Mouse (Mus musculus) hindbrain, embryonic 12.5 days (tissue): ENCODE results near the gene Mark3. TPM values are rescaled to one million over a fixed set of nuclear protein-coding genes. Genes with fewer than 3 reads are reported as not detected.

ENCODE experiments used
- ATAC-seq: fragments of 200-750 bp; cut with Nextera tagmentation; 2 replicates; pipeline ENCODE4 v1.8.0; 2017; ENCODE audit warnings: moderate TSS enrichment; ENCODE audit not compliant: low FRiP score
- H3K27ac ChIP-seq: fragments of 300-500 bp; sonication (generic); 2 replicates; pipeline ENCODE4 v1.5.1; 2016; ENCODE audit warnings: mild to moderate bottlenecking
- H3K27me3 ChIP-seq: fragments of 300-500 bp; sonication (generic); 2 replicates; pipeline ENCODE4 v1.6.1; 2016; ENCODE audit warnings: mild to moderate bottlenecking
- H3K36me3 ChIP-seq: fragments of 300-500 bp; sonication (generic); 2 replicates; pipeline ENCODE4 v1.6.1; 2016; ENCODE audit warnings: mild to moderate bottlenecking
- H3K4me1 ChIP-seq: fragments of 300-500 bp; sonication (generic); 2 replicates; pipeline ENCODE4 v1.6.1; 2016
- H3K4me2 ChIP-seq: fragments of 300-500 bp; sonication (generic); replicated peaks from 2 replicates; pipeline ENCODE4 v1.6.1; 2016; ENCODE audit warnings: mild to moderate bottlenecking
- H3K4me3 ChIP-seq: fragments of 300-500 bp; sonication (generic); 2 replicates; pipeline ENCODE4 v1.5.1; 2016; ENCODE audit warnings: mild to moderate bottlenecking
- H3K9ac ChIP-seq: fragments of 300-500 bp; sonication (generic); 2 replicates; pipeline ENCODE4 v1.6.1; 2016; ENCODE audit warnings: mild to moderate bottlenecking, moderate library complexity
- H3K9me3 ChIP-seq: fragments of 300-500 bp; sonication (generic); replicated peaks from 2 replicates; pipeline ENCODE4 v1.6.1; 2016; ENCODE audit warnings: mild to moderate bottlenecking
- WGBS: fragments of 180-500 bp; shearing (Covaris S2); methylation state at CpG from one replicate; pipeline ENCODE4 v1.1.7; 2016; 5-methylcytosine and 5-hydroxymethylcytosine counted together
- polyA plus RNA-seq: library from polyadenylated mRNA; unstranded; fragments of >200 nt; fragmentation: Nextera tagmentation; extraction: Ambion mirVana; gene quantifications from 2 replicates; pipeline ENCODE4 v1.2.1, GENCODE M21; 2016

The Mark3 gene
- polyA plus RNA-seq, 1 experiment from 2014 or later: 80.7 TPM

- no peaks in the 10 kb centered on the region for H3K4me1 ChIP-seq
Measured at GRCm38 (mm10) chr12:111598902-111599301, 24.6 kb downstream of the Mark3 start.

GRCm38 (mm10) chr12:111599640-111600039 lies 25.3 kb downstream of the Mark3 start:
- H3K4me2 ChIP-seq: no peak overlapping the region
- no peak overlapping the region for H3K27ac ChIP-seq
- no peaks in the 10 kb centered on the region for H3K27me3 ChIP-seq
- no peaks in the 10 kb centered on the region for H3K9me3 ChIP-seq
- H3K36me3 ChIP-seq: peaks cover 57% of the 10 kb centered on the region
- no peak for ATAC-seq
- WGBS: 96% methylated on average over 5 of the region's 5 CpGs
- no peak overlapping the region for H3K9ac ChIP-seq
- no peaks in the 10 kb centered on the region for H3K4me1 ChIP-seq
- H3K4me3 ChIP-seq: no peak overlapping the region

More at GRCm38 (mm10) chr12:111598902-111599301, 24.6 kb downstream of the Mark3 start:
- WGBS: 100% methylated on average over 1 of the region's 1 CpGs
- no peak overlapping the region for H3K9ac ChIP-seq
- H3K36me3 ChIP-seq: peaks cover 60% of the 10 kb centered on the region
- no peaks in the 10 kb centered on the region for H3K27me3 ChIP-seq
- no peak overlapping the region for H3K27ac ChIP-seq
- no peak for ATAC-seq
- no peak overlapping the region for H3K4me3 ChIP-seq
- H3K4me2 ChIP-seq: no peak overlapping the region
- H3K9me3 ChIP-seq: no peaks in the 10 kb centered on the region

- 82% methylated on average over 3 of the region's 3 CpGs for WGBS
- no peaks in the 10 kb centered on the region for H3K4me1 ChIP-seq
- H3K9me3 ChIP-seq: no peaks in the 10 kb centered on the region
- no peak overlapping the region for H3K27ac ChIP-seq
- no peak overlapping the region for H3K9ac ChIP-seq
- H3K27me3 ChIP-seq: no peaks in the 10 kb centered on the region
- no peak for ATAC-seq
- no peak overlapping the region for H3K4me2 ChIP-seq
- H3K4me3 ChIP-seq: no peak overlapping the region
- H3K36me3 ChIP-seq: peaks cover 39% of the 10 kb centered on the region
Measured at GRCm38 (mm10) chr12:111603871-111604270, 29.5 kb downstream of the Mark3 start.

- Histone ChIP-seq H3K27ac (no peak overlapping the region), H3K4me1 (no peaks in the 10 kb centered on the region), H3K4me2 (no peak overlapping the region), H3K9ac (no peak overlapping the region), H3K9me3 (no peaks in the 10 kb centered on the region), H3K36me3 (peaks cover 30% of the 10 kb centered on the region), H3K27me3 (no peaks in the 10 kb centered on the region), H3K4me3 (no peak overlapping the region)
- no peak for ATAC-seq
- WGBS: 98% methylated on average over 2 of the region's 2 CpGs
Measured at GRCm38 (mm10) chr12:111605619-111606018, 31.3 kb downstream of the Mark3 start.

- H3K4me3 ChIP-seq: no peak overlapping the region
- H3K9ac ChIP-seq: no peak overlapping the region
- peaks cover 42% of the 10 kb centered on the region for H3K36me3 ChIP-seq
- WGBS: 52% methylated on average over 5 of the region's 5 CpGs
- no peak overlapping the region for H3K27ac ChIP-seq
- H3K9me3 ChIP-seq: no peaks in the 10 kb centered on the region
- H3K4me1 ChIP-seq: no peaks in the 10 kb centered on the region
- H3K27me3 ChIP-seq: no peaks in the 10 kb centered on the region
- no peak for ATAC-seq
- H3K4me2 ChIP-seq: no peak overlapping the region
Measured at GRCm38 (mm10) chr12:111608015-111608414, 33.7 kb downstream of the Mark3 start.

- H3K27ac ChIP-seq: no peak overlapping the region
- WGBS: 93% methylated on average over 5 of the region's 5 CpGs
- ATAC-seq: no peak
- no peaks in the 10 kb centered on the region for H3K4me1 ChIP-seq
- no peaks in the 10 kb centered on the region for H3K27me3 ChIP-seq
- no peak overlapping the region for H3K9ac ChIP-seq
- no peaks in the 10 kb centered on the region for H3K9me3 ChIP-seq
- H3K4me2 ChIP-seq: no peak overlapping the region
- peaks cover 46% of the 10 kb centered on the region for H3K36me3 ChIP-seq
- H3K4me3 ChIP-seq: no peak overlapping the region
Measured at GRCm38 (mm10) chr12:111614475-111615141, 40.3 kb downstream of the Mark3 start.

- Histone ChIP-seq H3K4me2 (no peak overlapping the region), H3K4me3 (no peak overlapping the region), H3K36me3 (peaks cover 56% of the 10 kb centered on the region), H3K9me3 (no peaks in the 10 kb centered on the region), H3K27me3 (no peaks in the 10 kb centered on the region), H3K27ac (no peak overlapping the region), H3K4me1 (no peaks in the 10 kb centered on the region), H3K9ac (no peak overlapping the region)
- no peak for ATAC-seq
- WGBS: 93% methylated on average over 7 of the region's 7 CpGs
Measured at GRCm38 (mm10) chr12:111618266-111618665, 43.9 kb downstream of the Mark3 start.

GRCm38 (mm10) chr12:111648061-111648645 lies 73.8 kb downstream of the Mark3 start:
- no peak overlapping the region for H3K4me2 ChIP-seq
- no peak overlapping the region for H3K4me3 ChIP-seq
- peaks cover 88% of the 10 kb centered on the region for H3K36me3 ChIP-seq
- H3K27ac ChIP-seq: peak overlapping the region; percentile 12; the same call in 1 of the 2 replicates
- ATAC-seq: peak; percentile 58
- H3K9ac ChIP-seq: no peak overlapping the region
- 60% methylated on average over 6 of the region's 6 CpGs for WGBS
- H3K27me3 ChIP-seq: no peaks in the 10 kb centered on the region
- H3K4me1 ChIP-seq: no peaks in the 10 kb centered on the region
- H3K9me3 ChIP-seq: no peaks in the 10 kb centered on the region

GRCm38 (mm10) chr12:111652953-111653352 lies 78.6 kb downstream of the Mark3 start:
- H3K9ac ChIP-seq: no peak overlapping the region
- no peak overlapping the region for H3K4me2 ChIP-seq
- no peaks in the 10 kb centered on the region for H3K9me3 ChIP-seq
- no peak for ATAC-seq
- no peak overlapping the region for H3K4me3 ChIP-seq
- H3K27me3 ChIP-seq: no peaks in the 10 kb centered on the region
- 0 out of 2 replicates have a peak, but pooled peaks cover 3% of the 10 kb centered on the region for H3K4me1 ChIP-seq
- 85% methylated on average over 3 of the region's 3 CpGs for WGBS
- H3K36me3 ChIP-seq: peaks cover 81% of the 10 kb centered on the region
- no peak overlapping the region for H3K27ac ChIP-seq

- Histone ChIP-seq H3K36me3 (peaks cover 80% of the 10 kb centered on the region), H3K9ac (no peak overlapping the region), H3K27ac (no peak overlapping the region), H3K4me1 (0 out of 2 replicates have a peak, but pooled peaks cover 3% of the 10 kb centered on the region), H3K4me2 (no peak overlapping the region), H3K27me3 (no peaks in the 10 kb centered on the region), H3K9me3 (no peaks in the 10 kb centered on the region), H3K4me3 (no peak overlapping the region)
- peak; percentile 19; the same call in 1 of the 2 replicates for ATAC-seq
- 36% methylated on average over 3 of the region's 3 CpGs for WGBS
Measured at GRCm38 (mm10) chr12:111653434-111653833, 79.1 kb downstream of the Mark3 start.

GRCm38 (mm10) chr12:111655695-111656094 lies 81.4 kb downstream of the Mark3 start:
- 93% methylated on average over 11 of the region's 11 CpGs for whole genome bisulfite sequencing
- peaks cover 71% of the 10 kb centered on the region for H3K36me3 ChIP-seq

GRCm38 (mm10) chr12:111659331-111659730 lies 85.0 kb downstream of the Mark3 start:
- peaks cover 60% of the 10 kb centered on the region for H3K36me3 ChIP-seq
- no peak for ATAC-seq
- no peak overlapping the region for H3K4me2 ChIP-seq
- H3K9ac ChIP-seq: no peak overlapping the region
- no peak overlapping the region for H3K4me3 ChIP-seq
- 95% methylated on average over 4 of the region's 4 CpGs for WGBS
- no peaks in the 10 kb centered on the region for H3K27me3 ChIP-seq
- H3K27ac ChIP-seq: no peak overlapping the region
- no peaks in the 10 kb centered on the region for H3K9me3 ChIP-seq
- H3K4me1 ChIP-seq: peaks cover 8% of the 10 kb centered on the region; the same call in 1 of the 2 replicates

More at GRCm38 (mm10) chr12:111655695-111656094, 81.4 kb downstream of the Mark3 start:
- Histone ChIP-seq H3K4me3 (no peak overlapping the region), H3K27ac (no peak overlapping the region), H3K4me2 (no peak overlapping the region), H3K9ac (no peak overlapping the region), H3K27me3 (no peaks in the 10 kb centered on the region), H3K9me3 (no peaks in the 10 kb centered on the region), H3K4me1 (peaks cover 3% of the 10 kb centered on the region; the same call in 1 of the 2 replicates)
- ATAC-seq: no peak

- Histone ChIP-seq H3K4me2 (no peak overlapping the region), H3K27ac (no peak overlapping the region), H3K4me1 (peaks cover 8% of the 10 kb centered on the region; the same call in 1 of the 2 replicates), H3K27me3 (no peaks in the 10 kb centered on the region), H3K4me3 (no peak overlapping the region), H3K36me3 (peaks cover 47% of the 10 kb centered on the region), H3K9me3 (no peaks in the 10 kb centered on the region), H3K9ac (no peak overlapping the region)
- WGBS: 90% methylated on average over 1 of the region's 1 CpGs
- ATAC-seq: no peak
Measured at GRCm38 (mm10) chr12:111660628-111661027, 86.3 kb downstream of the Mark3 start.
